Mouse (Mus musculus) limb, embryonic 11.5 days (tissue): ENCODE measurements around the gene Ttll9. TPM values are rescaled to one million over a fixed set of nuclear protein-coding genes. Genes with fewer than 3 reads are reported as not detected.

Experiments used
- ATAC-seq: fragments of 200-750 bp; cut with Nextera tagmentation; 2 replicates; pipeline ENCODE4 v1.8.0; 2017; ENCODE audit warnings: low read depth; ENCODE audit not compliant: insufficient number of reproducible peaks, low FRiP score, low TSS enrichment
- DNase-seq: peaks from one replicate; pipeline ENCODE4 v3.0.0-alpha.2; 2015; ENCODE audit warnings: low spot score
- H3K27ac ChIP-seq: fragments of 300-500 bp; sonication (generic); replicated peaks from 2 replicates; pipeline ENCODE4 v1.5.1; 2014; ENCODE audit warnings: low read depth, mild to moderate bottlenecking, low read length
- H3K27me3 ChIP-seq: fragments of 300-500 bp; sonication (generic); 2 replicates; pipeline ENCODE4 v1.6.1; 2014; ENCODE audit warnings: mild to moderate bottlenecking, low read length, mixed read lengths; ENCODE audit not compliant: control insufficient read depth, insufficient read depth
- H3K36me3 ChIP-seq: fragments of 300-500 bp; sonication (generic); 2 replicates; pipeline ENCODE4 v1.6.1; 2014; ENCODE audit warnings: mild to moderate bottlenecking, low read length, moderate library complexity, mixed read lengths; ENCODE audit not compliant: control insufficient read depth, insufficient read depth
- H3K4me1 ChIP-seq: fragments of 300-500 bp; sonication (generic); 2 replicates; pipeline ENCODE4 v1.6.1; 2014; ENCODE audit warnings: low read length, mixed read lengths; ENCODE audit not compliant: control insufficient read depth, insufficient read depth
- H3K4me2 ChIP-seq: fragments of 300-500 bp; sonication (generic); 2 replicates; pipeline ENCODE4 v1.6.1; 2014; ENCODE audit warnings: low read depth, mild to moderate bottlenecking, moderate library complexity; ENCODE audit not compliant: severe bottlenecking
- H3K4me3 ChIP-seq: fragments of 300-500 bp; sonication (generic); 2 replicates; pipeline ENCODE4 v1.5.1; 2014; ENCODE audit warnings: low read depth, low read length
- H3K9ac ChIP-seq: fragments of 300-500 bp; sonication (generic); 2 replicates; pipeline ENCODE4 v1.6.1; 2014; ENCODE audit warnings: mild to moderate bottlenecking, low read length
- H3K9me3 ChIP-seq: fragments of 300-500 bp; sonication (generic); 2 replicates; pipeline ENCODE4 v1.6.1; 2016; ENCODE audit warnings: low read length; ENCODE audit not compliant: control insufficient read depth
- WGBS: fragments of 180-500 bp; shearing (Covaris S2); extraction: QIAGEN DNeasy Blood & Tissue Kit; methylation state at CpG from one replicate; pipeline ENCODE4 v1.1.7; 2014; 5-methylcytosine and 5-hydroxymethylcytosine counted together
- polyA plus RNA-seq: library from polyadenylated mRNA; unstranded; fragments of >200 nt; fragmentation: Nextera tagmentation; extraction: Ambion mirVana; gene quantifications from 2 replicates; pipeline ENCODE4 v1.2.1, GENCODE M21; 2014

Gene Ttll9
- polyA plus RNA-seq, 1 experiment from 2014 or later, result 0.35 TPM

DNA sequence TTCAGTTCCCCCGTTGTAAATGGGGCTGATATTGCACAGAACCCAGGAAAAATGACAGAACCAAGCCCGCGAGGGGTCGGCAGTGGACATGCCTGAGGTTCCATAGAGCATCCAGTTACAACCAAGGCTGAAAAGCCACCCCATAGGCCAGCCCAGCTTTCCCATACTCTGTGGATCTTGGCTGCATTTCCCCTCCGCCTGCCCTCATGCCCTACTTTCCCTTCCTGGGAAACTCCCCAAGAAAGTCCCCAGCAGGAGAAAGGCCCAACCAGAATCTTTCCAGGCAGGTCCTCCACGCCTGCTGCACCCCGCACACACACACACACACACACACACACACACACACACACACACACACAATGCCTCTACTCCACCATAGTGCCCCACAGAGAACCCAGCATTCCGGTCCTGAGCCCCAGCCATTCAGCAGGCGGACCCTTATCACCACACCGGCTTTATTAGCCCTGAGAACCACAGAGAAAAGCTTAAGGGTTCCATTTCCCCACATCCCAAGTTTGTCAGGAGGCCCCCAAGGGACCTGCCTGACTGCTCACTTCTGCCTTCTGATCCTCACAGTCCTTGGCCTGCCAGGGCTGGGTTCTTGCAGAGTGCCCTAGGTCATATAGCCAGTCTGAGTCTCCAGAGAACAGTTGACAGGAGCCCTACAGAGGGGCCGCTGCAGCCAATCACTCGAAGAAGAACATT lies 30.7 kb upstream of the Ttll9 start:
- Histone ChIP-seq H3K9me3 (no peaks in the 10 kb centered on the region), H3K9ac (no peak overlapping the region), H3K4me3 (no peak overlapping the region), H3K4me2 (no peak overlapping the region), H3K36me3 (no peaks in the 10 kb centered on the region), H3K27me3 (no peaks in the 10 kb centered on the region), H3K27ac (no peak overlapping the region), H3K4me1 (peaks cover 16% of the 10 kb centered on the region)
- ATAC-seq (no peak), DNase-seq (no peak)
- WGBS, result 68% methylated on average over 12 of the region's 12 CpGs

DNA sequence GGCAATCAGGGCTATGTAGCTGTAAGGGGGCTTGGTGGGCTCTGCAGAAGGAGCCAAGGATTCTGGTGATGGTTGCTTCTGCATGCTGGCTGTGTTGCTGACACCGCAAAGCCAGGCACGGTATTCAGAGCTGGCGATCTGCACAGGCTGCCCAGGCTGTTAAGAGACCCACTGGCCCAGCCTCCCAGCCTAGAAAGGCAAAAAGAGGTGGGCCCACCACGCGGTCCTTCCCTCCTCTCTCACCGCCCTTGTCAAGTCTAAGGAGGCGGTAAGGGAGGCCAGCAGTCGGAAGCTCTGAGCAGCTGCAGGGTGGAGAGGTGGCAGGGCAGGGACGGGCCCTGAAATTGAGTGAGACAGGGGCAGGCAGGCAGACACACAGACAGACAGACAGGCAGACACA lies 29.2 kb upstream of the Ttll9 start, which contains the start of gene Foxs1:
Foxs1 (minus strand) TSS at position 161 of the 400 bp plus-strand sequence.
- Histone ChIP-seq H3K4me3 (no peak within 1 kb of the TSS), H3K36me3 (no peaks in the 10 kb centered on the region), H3K4me1 (peaks cover 9% of the 10 kb centered on the region), H3K9me3 (no peaks in the 10 kb centered on the region), H3K27ac (no peak within 1 kb of the TSS), H3K4me2 (no peak within 1 kb of the TSS), H3K27me3 (no peaks in the 10 kb centered on the region), H3K9ac (no peak within 1 kb of the TSS)
- ATAC-seq (no peak), DNase-seq (no peak)
- WGBS, result 32% methylated on average over 9 of the region's 9 CpGs

DNA sequence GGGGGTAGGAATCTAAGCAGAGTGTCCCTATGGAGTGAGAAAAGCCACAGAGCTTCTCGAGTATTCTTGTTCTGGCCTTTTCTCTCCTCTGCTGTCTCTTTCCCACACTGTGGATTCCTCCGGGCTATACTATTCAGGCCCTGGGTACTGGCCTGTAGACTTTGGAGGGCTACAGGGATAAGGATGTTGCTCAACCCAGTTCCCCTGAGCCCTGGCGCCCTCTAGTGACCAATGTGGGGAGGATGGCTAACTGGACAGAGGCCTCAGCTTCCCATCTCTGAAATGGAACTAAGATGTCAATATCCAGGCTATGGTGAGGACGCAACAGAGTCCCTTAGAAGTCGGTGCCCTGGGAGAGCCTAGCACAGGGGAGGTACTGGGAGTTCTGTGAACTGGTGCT lies 28.7 kb upstream of the Ttll9 start:
- H3K27me3 ChIP-seq, result no peaks in the 10 kb centered on the region
- WGBS, result 31% methylated on average over 5 of the region's 5 CpGs

DNA sequence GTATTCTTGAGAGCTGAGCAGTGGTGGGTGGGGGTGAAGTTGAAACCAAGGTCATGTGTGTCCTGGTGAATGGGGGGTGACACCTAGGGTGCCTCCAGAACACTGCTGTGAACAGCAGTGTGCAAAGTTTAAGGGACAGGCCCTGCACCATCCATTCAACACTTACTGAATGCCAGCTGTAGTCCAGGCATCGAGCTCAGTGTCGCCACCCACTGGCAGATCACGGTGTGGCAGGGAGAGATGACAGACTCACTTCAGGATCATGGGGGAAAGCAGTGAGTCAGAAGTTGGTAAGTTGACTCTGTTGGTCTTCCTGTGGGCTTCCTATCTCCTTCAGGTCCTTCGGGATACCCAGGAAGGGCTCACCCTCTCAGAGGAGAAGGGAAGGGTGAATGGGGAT lies 22.4 kb upstream of the Ttll9 start:
- H3K4me2 ChIP-seq, result no peak overlapping the region
- no peak for ATAC-seq
- no peaks in the 10 kb centered on the region for H3K9me3 ChIP-seq
- no peak overlapping the region for H3K27ac ChIP-seq
- H3K4me3 ChIP-seq, result no peak overlapping the region
- peak; percentile 78 for DNase-seq
- H3K36me3 ChIP-seq, result no peaks in the 10 kb centered on the region
- no peak overlapping the region for H3K9ac ChIP-seq
- peaks cover 8% of the 10 kb centered on the region; the same call in 1 of the 2 replicates for H3K4me1 ChIP-seq
- WGBS, result 18% methylated on average over 4 of the region's 4 CpGs
- peaks cover 39% of the 10 kb centered on the region for H3K27me3 ChIP-seq

More for the DNA sequence above, 28.7 kb upstream of the Ttll9 start:
- no peak overlapping the region for H3K4me2 ChIP-seq
- no peak overlapping the region for H3K9ac ChIP-seq
- H3K27ac ChIP-seq, result no peak overlapping the region
- peaks cover 9% of the 10 kb centered on the region for H3K4me1 ChIP-seq
- H3K9me3 ChIP-seq, result no peaks in the 10 kb centered on the region
- no peak overlapping the region for H3K4me3 ChIP-seq
- DNase-seq (peak; percentile 84), ATAC-seq (no peak)
- H3K36me3 ChIP-seq, result no peaks in the 10 kb centered on the region

DNA sequence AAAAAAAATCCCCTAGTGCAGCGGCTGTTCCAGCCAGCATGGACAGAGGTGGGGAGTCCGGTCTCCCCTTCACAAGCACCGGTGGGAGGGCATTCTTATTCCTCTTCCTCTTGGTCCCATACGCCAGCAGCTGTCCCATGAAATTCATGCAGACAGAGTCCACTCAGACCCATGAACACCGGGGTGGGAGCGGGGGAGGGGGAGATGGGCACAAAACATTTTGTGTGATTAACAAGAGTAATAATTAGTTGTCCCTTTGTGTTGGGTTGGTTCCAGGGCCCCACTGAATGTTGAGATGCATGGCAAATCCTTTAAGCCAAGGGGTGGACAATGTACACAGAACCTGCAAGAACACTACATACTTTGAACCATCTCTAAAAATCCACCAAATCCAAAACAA lies 21.2 kb upstream of the Ttll9 start:
- no peaks in the 10 kb centered on the region for H3K9me3 ChIP-seq
- DNase-seq (no peak), ATAC-seq (no peak)
- H3K4me1 ChIP-seq, result peaks cover 8% of the 10 kb centered on the region; the same call in 1 of the 2 replicates
- no peak overlapping the region for H3K9ac ChIP-seq
- no peak overlapping the region for H3K4me2 ChIP-seq
- no peak overlapping the region for H3K4me3 ChIP-seq
- H3K27me3 ChIP-seq, result peaks cover 48% of the 10 kb centered on the region
- WGBS, result 81% methylated on average over 6 of the region's 6 CpGs
- H3K27ac ChIP-seq, result no peak overlapping the region
- no peaks in the 10 kb centered on the region for H3K36me3 ChIP-seq

DNA sequence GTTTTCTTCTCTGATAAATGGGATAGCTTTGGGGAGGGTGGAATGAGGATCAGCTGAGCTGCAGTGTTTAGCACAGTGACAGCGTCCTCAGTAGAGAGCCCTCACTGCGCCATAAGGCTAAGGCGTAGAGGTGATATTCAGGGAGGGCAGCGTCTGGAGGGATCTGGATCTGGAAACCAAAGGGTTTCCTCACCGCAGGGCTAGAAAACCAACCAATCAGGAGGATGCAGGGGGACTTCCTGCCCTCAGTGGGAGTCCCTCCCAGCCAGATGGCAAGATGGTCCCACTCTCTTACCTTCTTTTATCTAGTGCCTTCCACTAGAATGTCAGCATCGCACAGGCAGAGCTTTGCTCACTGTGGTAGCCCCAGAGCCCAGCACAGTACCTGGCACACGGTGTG lies 20.5 kb upstream of the Ttll9 start:
- DNase-seq, result no peak
- H3K36me3 ChIP-seq, result no peaks in the 10 kb centered on the region
- no peaks in the 10 kb centered on the region for H3K9me3 ChIP-seq
- no peak overlapping the region for H3K27ac ChIP-seq
- 24% methylated on average over 7 of the region's 7 CpGs for WGBS
- H3K4me1 ChIP-seq, result peaks cover 8% of the 10 kb centered on the region; the same call in 1 of the 2 replicates
- H3K4me2 ChIP-seq, result no peak overlapping the region
- H3K27me3 ChIP-seq, result peaks cover 48% of the 10 kb centered on the region
- H3K4me3 ChIP-seq, result no peak overlapping the region
- no peak for ATAC-seq
- no peak overlapping the region for H3K9ac ChIP-seq

DNA sequence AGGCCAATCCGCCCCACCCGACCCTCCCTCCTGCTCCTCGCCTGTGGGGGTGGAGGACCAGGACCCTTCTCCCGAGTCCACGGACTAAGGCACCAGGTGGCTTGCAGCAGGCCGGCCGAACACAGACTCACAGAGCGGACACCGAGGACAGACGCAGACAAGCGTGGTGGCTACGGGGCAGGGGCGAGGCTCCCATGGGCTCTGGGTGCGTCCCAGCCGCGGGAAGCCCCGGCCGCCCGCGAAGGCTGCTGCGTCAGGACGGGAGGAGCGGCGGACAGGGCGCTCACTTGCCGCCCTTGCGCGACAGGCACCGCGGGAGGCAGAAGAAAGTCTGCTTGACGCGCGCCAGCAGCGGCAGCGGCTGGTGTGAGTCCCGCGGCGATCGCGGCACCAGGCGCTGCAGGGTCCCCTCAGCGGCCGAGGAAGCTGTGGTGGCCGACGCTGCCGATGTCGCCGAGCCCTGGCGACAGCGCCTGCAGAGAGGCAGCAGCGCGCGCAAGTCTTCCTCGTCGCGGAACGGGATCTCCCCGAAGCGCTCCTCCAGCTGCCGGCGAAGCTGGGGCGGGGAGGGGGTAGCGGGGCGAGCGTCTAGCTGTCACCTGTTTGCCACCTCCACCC lies 19.3 kb upstream of the Ttll9 start:
- WGBS, result under 1% methylated on average over 53 of the region's 65 CpGs

DNA sequence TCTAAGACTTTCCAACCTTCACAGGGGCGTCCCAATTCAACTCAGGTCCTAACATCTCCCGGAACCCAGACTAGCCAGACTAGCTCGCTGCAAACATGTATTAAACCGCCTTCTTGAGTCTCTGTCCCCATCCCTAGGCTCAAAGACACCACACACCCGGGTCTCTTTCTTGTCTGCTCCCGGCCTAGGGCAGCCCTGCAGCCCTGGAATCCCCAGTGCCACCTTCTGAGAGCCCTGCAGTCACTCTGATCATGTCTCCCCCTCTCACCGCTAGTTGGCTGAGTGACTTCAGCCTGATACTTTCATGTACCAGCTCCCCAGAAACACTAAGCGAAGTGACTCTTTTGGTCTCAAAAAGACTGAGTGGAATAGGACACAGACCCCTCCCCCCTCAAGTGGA lies 18.7 kb upstream of the Ttll9 start:
- ATAC-seq, result no peak
- peak overlapping the region; percentile 97 for H3K4me2 ChIP-seq
- H3K27ac ChIP-seq, result no peak overlapping the region
- peak overlapping the region; percentile 46 for H3K4me3 ChIP-seq
- peaks cover 48% of the 10 kb centered on the region for H3K27me3 ChIP-seq
- no peaks in the 10 kb centered on the region for H3K9me3 ChIP-seq
- no peak overlapping the region for H3K9ac ChIP-seq
- no peak for DNase-seq
- no peaks in the 10 kb centered on the region for H3K36me3 ChIP-seq
- WGBS, result 7% methylated on average over 8 of the region's 8 CpGs
- peaks cover 11% of the 10 kb centered on the region; the same call in 1 of the 2 replicates for H3K4me1 ChIP-seq

More for the DNA sequence above, 19.3 kb upstream of the Ttll9 start:
- peaks cover 11% of the 10 kb centered on the region; the same call in 1 of the 2 replicates for H3K4me1 ChIP-seq
- peak overlapping the region; percentile 38; the same call in 1 of the 2 replicates for H3K9ac ChIP-seq
- no peaks in the 10 kb centered on the region for H3K36me3 ChIP-seq
- H3K9me3 ChIP-seq, result no peaks in the 10 kb centered on the region
- H3K4me3 ChIP-seq, result peak overlapping the region; percentile 46
- H3K4me2 ChIP-seq, result peak overlapping the region; percentile 97
- peak; percentile 52 for DNase-seq
- peaks cover 48% of the 10 kb centered on the region for H3K27me3 ChIP-seq
- ATAC-seq, result no peak
- no peak overlapping the region for H3K27ac ChIP-seq
